Mouse (Mus musculus) 416B (cell line): ENCODE results near the gene Cdk5r1.
"Not testable (repeated sequence)": the region's sequence is repeated elsewhere in the genome, so short reads cannot be mapped to it uniquely, and the experiment has no call there.

Experiments used
- DNase-seq: peaks from one replicate; pipeline ENCODE4 v3.0.0; 2011; ENCODE audit warnings: low read depth

The Cdk5r1 gene

DNA sequence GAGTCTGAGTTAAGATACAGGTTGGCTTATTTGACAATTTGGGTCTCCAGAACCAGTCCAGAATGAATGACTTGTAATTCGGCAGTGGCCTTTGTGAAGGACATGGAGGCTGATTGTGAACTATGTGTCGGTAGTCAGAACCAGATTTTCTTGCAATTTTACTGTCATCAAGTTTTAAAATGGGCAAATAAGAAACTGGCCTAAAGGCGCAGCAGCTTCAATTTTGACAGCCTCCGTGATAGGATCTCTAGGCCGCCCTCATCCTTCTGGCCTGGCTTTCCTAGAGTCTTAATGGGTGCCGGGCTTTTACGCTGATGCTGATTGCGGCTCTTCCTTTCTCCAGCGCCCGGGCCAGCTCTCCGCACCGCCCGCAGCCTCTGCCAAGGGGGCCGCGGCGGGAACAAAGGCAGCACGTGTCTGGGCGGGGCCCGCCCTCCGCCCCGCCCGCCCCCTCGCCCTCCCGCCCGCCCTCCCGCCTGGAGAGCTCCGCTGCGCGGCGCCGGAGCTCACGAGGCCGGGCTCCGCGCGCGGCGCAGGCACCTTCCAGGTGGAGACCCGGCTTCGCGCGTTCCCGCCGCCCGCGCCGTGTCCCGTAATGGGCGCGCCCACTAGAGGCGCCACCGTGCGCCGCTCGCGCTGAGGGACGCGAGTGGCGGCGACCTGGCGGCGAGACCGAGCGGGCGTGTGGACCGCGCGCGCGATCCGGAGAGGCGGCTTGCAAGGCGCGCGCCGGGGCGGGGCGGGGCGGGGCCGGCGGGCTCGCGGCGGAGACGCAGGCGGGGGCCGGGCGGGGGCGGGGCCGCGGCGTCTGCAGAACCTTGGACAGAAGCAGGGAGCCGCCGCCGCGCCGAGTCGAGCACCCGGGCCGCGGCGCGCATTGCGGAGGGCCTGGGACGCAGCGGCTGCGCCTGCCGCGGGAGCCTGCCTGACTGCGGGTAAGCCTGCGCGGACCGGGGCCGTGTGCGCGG lies at the start of gene Cdk5r1:
Gene Cdk5r1 (plus strand): TSS at position 802 of the 968 bp plus-strand sequence.
- peak; percentile 63 for DNase-seq

DNA sequence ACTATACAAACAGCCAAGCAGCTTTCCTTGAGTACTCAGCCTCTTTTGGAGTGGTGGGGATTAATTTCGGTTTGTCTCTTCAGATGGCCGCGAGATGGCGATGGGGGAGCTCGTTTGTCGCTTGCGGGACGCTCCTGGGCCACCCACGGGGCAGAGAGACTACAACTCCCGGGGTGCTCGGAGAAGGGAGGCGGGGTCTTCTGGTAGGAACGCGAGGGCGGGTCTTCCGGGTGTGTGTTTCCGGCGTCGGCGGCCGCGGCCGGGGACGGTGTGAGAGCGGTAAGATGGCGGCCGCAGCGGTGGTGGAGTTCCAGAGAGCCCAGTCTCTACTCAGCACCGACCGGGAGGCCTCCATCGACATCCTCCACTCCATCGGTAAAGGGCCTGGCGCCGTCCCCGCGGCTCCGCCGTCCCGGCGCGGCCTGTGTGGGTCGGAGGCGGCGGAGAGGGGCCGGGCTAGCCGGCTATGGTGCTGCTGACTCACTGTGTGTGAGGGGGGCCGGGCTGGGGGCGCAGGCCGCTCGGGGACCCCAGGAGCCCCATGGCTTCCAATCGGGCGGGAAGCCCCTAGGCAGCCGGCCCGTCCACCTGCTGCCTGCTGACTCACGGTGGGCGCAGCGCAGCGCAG lies 48.3 kb upstream of the Cdk5r1 start, which contains the start of gene Psmd11:
Gene Psmd11 (plus strand): TSS at position 235 of the 628 bp plus-strand sequence.
- DNase-seq = peak; percentile 95

- DNase-seq = peak; percentile 71
These were observed 47.8 kb upstream of the Cdk5r1 start for GRCm38 (mm10) chr11:80429009-80429475.

GRCm38 (mm10) chr11:80429500-80430166 lies 47.2 kb upstream of the Cdk5r1 start:
- DNase-seq = no peak

DNA sequence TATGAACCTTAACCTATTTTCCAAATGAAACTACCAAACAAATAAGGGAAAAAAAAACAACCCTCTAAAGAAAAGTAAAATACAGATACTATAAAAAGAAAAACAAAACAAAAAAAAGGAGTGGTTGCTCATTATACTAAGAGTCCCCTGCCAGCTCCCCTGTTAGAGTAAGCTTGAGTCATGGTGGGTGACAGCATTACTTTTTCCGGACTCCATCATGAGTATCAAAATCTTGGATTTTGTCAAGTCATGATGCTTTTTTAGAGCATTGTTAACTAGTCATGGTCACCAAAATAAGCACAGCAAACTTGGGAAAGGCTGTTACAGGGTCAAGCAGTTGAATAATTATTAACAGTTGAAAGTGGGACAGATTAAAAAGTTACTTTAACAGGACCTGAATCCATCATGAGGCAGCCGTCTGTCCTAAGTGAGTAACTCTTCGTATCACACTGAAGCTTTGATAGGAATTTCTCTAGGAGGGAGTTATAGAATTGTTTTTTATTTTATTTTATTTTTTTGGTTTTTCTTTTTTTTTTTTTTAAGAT lies 46.4 kb upstream of the Cdk5r1 start:
- DNase-seq = peak; percentile 80

- DNase-seq = no peak
These were observed 29.9 kb upstream of the Cdk5r1 start for GRCm38 (mm10) chr11:80446916-80447315.

DNA sequence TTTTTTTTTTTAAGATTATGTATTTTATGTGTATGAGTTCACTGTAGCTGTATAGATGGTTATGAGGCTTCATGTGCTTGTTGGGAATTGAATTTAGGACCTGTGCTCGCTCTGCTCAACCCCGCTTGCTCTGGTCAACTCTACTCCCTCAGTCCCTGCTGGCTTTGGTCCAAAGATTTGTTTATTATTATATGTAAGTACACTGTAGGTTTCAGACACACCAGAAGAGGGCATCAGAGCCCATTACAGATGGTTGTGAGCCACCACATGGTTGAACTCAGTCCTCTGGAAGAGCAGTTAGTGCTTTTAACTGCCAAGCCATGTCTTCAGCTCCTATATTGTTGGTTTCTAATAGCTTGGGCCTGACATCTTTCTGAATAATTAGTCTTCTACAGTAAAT lies 27.0 kb upstream of the Cdk5r1 start:
- DNase-seq = no peak

GRCm38 (mm10) chr11:80452242-80452641 lies 24.6 kb upstream of the Cdk5r1 start:
- DNase-seq = no peak

- no peak for DNase-seq
These were observed 23.6 kb upstream of the Cdk5r1 start for GRCm38 (mm10) chr11:80453198-80453597.

DNA sequence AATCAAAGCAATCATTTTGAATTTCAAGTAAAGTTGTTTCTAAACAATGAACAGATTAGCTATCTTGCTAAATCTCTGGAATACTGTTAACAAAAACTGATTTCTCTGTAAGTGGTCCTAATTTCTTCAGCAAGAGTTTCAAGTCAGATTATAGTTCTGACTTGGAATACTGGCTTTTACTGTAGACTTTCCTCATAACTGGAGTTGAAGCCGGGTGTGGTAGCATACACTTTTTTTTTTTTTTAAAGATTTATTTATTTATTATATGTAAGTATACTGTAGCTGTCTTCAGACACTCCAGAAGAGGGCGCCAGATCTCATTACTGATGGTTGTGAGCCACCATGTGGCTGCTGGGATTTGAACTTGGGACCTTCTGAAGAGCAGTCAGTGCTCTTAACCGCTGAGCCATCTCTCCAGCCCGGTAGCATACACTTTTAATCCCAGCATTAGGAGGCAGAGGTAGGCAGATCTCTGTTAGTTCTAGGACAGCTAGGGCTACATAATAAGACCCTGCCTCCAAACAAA lies 13.2 kb upstream of the Cdk5r1 start:
- DNase-seq = not testable (repeated sequence)

- DNase-seq = no peak
These were observed 4.8 kb upstream of the Cdk5r1 start for GRCm38 (mm10) chr11:80471836-80472605.

DNA sequence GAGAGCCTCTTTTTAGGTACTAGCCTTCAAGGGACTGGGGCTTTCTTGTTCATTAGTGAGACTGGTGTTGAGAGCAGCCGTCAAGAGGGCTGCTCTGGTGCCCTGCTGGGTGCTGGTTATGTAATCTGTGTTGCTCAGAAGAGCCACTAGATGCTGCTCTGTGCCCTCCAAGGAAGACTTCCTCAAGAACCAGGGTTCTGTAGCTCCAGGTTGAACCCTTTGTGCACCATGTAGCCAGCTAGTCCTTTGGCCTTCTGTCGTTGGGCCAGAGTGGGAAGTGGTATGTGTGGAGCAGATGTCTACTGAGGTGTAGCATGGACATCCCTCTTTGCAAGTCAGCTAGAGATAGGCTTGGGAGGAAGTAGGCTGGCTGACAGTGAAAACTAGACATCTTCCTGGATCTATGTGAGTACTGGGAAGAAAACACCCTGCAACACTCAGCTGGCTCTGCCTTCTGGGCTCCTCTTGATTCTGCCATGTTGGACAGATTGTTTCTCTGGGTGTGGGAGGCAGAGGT lies 2.6 kb upstream of the Cdk5r1 start:
- peak; percentile 50 for DNase-seq

DNA sequence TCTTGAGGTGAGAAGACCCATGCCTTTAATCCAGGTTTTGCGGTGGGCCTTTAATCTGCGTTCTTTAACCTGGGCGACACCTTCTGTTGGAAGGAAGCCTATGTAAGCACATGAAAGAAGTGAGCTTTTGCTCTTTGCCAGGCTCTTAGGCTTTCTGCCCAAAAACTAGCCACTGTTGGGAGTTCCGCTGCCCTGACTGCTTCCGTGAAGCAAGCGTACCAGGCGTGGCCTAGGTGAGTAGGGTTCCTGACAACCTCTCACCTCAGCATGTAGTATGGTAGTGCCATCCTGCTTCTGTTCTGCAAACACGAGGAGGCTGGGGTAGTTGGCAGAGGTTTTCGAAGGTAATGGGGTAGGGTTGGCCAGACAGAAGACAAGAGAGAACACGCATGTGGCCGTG lies 2.0 kb upstream of the Cdk5r1 start:
- DNase-seq = no peak

- no peak for DNase-seq
These were observed 1.3 kb upstream of the Cdk5r1 start for GRCm38 (mm10) chr11:80475544-80475943.

- no peak for DNase-seq
These were observed 747 bp downstream of the Cdk5r1 start for GRCm38 (mm10) chr11:80477341-80478199.

GRCm38 (mm10) chr11:80478694-80479412 lies 2.0 kb downstream of the Cdk5r1 start:
- no peak for DNase-seq

- DNase-seq = no peak
These were observed 2.6 kb downstream of the Cdk5r1 start for GRCm38 (mm10) chr11:80479425-80479824.

- DNase-seq = no peak
These were observed 3.4 kb downstream of the Cdk5r1 start for GRCm38 (mm10) chr11:80479906-80480866.
